Mouse (Mus musculus) ES-CJ7 (cell line): ENCODE data around the gene Pde11a.

Experiments
- DNase-seq: peaks from one replicate; pipeline ENCODE4 v3.0.0; 2011; ENCODE audit warnings: low read depth, low spot score

Gene Pde11a

DNA sequence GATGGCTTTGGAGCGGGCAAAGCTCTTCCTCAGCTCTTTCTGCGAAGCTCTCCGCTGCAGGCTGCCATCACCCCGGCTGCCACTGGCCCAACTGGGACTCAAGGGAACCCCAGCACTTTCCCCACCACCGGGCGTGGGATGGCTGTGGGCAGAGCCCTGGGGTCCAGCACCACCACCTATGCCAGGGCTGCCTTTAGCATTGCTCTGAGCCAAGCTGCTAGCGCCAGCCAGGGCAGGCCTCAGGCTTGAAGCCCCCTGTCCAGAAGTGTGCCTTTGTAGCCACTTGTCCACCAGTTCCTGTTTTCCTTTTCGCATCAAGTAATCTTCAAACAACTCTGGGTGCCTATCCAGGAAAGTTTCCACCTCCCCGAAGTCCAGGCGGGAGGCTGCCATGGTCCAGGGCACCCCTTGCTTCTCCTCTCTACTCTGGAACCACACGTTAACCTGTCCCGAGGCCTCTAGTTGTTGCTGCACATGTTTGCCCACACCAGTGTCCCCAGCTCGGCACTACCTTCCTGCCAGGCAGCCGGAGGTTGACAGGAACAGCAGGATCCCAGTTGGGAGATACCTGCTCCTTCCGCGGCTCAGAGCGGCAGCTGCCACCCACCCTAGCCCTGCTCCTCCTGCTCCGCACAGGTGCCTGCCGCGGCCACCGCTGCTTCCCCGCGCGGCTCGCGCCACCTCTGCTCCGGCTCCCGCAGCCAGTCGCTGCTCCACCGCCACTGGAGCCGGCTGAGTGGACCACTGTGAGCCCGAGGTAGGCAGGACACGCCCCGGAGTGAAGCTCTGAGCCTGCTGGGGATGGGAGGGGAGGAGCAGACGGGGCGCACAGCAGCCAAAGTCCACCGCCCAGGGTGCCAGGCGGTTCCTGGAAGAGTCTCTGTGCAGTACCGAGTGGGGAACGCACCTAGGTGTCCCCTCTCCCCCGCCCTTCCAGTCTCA, at the start of gene Pde11a:
Gene Pde11a, minus strand, starts transcription at position 560 of the 942 bp plus-strand sequence.
- peak; percentile 59 for DNase-seq

DNA sequence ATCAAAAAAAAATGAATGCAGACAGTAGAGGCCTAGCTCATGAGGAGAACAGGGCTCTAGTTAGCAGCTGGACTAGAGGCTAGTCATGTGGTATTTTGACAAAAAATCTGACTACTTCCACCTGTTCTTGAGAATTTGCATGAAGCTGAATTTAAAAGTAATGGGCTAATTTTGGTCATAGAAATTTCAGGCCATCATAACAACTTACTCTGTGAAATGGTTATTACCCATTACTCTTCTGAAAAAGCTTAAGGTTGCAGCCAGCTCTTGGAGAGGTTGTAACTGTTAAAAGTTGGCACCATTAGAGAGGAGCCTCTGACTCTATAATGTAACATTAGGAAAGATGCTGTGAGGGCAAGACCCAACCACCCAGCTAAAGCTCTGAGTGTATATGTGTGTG, 48.0 kb upstream of the Pde11a start:
- no peak for DNase-seq

GRCm38 (mm10) chr2:76378646-76379045, 40.1 kb upstream of the Pde11a start:
- DNase-seq = peak; percentile 23

- no peak for DNase-seq
Measured at GRCm38 (mm10) chr2:76374544-76375206, 36.1 kb upstream of the Pde11a start.

- DNase-seq = no peak
Measured at GRCm38 (mm10) chr2:76372244-76372643, 33.7 kb upstream of the Pde11a start.

- no peak for DNase-seq
Measured at GRCm38 (mm10) chr2:76370656-76370922, 32.0 kb upstream of the Pde11a start.

DNA sequence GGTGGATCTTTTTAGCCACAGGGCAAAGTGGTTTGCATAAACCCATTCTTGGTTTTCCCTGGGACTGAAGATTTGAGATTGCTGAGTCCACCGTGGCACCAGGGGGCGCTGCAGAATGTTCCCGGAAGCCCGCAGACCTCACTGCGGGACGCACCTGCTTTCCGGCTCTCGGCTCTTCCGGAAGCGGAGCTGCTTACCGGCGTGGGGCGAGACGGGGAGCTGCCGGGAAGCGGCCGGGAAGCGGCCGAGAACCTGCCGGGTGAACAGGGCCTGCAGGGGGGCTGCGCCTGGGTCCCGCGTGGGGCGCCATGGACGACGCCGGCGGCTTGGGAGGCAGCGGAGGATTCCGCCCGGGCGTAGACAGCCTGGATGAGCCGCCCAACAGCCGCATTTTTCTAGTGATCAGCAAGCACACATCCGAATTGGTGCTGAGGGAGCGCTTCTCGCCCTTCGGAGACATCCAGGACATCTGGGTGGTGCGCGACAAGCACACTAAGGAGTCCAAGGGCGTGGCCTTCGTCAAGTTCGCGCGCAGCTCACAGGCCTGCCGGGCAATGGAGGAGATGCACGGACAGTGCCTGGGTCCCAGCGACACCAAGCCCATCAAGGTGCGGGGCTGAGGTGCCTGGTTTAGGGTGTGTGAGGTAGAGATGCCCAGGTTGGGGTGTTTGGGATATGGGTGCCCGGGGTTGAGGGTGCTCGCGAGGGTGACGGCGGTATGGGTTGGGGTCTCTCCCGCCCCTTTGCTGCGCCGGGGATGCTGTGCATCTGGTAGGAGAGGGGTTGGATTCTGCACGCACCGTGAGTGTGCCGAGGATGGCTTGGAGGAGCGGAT, 31.5 kb upstream of the Pde11a start, which contains the start of gene Rbm45:
Gene Rbm45, plus strand, starts transcription at position 164 of the 835 bp plus-strand sequence.
- DNase-seq = peak; percentile 95

DNA sequence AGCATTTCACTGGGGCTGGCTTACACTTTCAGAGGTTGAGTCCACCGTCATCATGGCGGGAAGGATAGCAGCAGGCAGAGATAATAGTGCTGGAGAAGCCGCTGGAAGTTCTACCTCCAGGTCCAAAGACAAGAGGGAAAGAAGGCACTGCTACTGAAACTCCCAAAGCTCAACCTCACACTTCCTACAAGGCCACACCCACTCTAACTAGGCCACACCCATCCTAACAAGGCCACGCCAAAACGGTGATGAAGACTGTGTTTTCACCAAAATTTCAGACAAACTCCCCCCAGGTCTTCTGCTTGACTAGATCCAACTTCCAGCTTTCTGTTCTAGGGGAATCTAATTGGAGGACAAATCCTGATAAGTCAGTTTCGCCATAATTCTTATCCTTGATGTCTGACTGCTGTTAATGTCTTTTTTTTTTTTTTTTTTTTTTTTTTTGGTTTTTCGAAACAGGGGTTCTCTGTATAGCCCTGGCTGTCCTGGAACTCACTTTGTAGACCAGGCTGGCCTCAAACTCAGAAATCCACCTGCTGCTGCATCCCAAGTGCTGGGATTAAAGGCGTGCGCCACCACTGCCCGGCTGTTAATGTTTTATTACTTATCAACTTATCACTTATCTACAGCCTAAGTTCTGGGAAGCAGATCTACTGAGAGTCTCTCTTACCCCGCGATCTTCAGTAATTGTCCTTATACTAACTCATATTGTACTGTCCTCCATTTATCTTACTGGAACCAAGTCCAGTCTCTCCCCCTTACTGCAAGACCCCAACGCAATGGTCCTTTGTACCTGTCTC, 30.5 kb upstream of the Pde11a start:
- no peak for DNase-seq

DNA sequence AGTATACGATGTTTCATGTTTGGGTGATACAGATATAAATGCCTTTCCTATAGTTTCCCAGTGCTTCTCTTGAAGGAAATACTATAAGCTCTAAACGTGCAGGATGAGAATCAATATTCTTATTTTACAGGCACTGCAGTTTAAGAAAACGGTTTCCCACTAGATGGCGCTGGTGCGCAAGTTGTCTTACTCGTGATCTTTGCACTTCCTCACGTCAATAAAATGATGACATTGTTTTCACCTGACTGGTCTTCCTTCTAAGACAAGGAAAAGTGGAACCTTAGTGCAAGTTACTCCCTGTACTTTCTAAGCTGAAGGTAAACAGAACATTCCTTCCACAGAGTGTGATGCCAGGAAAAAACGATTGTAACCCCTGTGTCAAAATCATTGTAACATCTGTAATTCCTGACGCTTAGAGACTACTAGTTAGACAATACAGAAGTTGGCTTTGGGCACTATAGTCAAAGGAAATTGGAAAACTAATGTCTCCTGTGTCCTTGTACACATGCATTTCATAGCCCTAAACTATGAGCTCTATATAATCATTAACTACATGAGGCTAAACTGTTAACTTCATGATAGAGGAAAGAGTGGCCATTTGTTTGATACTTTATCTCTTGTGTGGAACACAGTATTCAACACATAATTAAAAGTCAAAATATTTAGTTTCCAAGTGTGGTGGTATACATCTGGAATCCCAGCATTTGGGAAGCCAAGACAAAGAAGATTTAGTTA, 28.8 kb upstream of the Pde11a start:
- DNase-seq = peak; percentile 83

- peak; percentile 28 for DNase-seq
Measured at GRCm38 (mm10) chr2:76365811-76366210, 27.2 kb upstream of the Pde11a start.

DNA sequence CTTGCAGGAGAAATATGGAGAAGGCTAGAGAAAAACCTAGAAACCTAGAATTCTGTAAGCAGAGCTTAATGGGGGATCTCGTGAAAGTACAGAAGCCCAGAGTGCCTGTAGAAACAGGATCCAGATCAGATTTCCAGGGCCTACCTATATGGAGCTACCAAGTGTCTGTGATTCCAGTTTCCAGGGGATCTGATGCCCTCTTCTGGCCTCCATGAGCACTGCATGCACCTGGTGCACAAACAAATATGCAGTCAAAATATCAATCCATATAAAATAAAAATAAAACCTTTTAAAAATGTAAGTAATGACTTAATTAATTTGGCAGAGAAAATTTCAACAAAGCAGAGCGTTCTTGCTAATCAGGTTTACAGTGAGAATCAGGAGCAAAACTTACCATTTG, 23.5 kb upstream of the Pde11a start:
- peak; percentile 64 for DNase-seq

DNA sequence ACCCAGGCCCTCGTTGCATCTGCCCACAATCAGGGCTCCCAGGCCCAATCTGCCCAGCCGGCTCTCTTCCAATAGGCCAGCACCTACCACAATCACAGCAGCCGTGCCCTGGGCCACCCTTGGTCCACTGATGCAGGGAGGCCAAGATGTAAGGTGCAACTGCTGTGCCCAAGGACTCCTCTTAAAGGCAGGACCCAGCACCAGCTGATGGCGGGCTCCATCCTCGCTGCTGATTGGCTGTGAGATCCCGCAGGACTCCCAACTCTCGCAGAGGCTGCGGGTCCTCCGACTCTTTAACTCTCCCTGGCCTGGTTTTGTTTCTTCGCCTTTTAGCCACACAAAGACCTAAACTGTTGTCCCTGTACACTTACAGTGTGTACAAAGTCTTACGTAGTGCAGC, 21.7 kb upstream of the Pde11a start, which contains the start of gene Cyct:
Gene Cyct, minus strand, starts transcription at position 225 of the 400 bp plus-strand sequence.
- DNase-seq = peak; percentile 59

GRCm38 (mm10) chr2:76347839-76348238, 9.3 kb upstream of the Pde11a start:
- no peak for DNase-seq

DNA sequence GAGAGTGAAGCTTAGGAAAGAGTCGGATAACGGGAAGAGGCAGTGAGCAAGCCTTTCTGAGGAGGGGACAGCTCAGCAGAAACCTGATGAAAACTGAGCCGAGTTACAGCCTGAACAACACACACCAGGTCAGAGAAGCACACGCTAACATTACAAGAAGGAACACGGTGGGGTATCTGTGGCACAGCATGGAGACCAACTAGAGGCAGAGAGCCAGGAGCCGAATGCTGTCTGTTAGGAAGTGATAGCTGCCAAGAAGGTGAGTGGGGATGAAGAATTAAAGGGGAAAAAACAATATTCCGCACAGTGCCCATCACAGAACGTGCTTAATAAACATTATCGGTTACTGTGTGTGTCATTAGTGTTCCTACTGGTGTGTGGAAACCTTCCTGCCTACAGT, 3.6 kb upstream of the Pde11a start:
- DNase-seq = no peak

DNA sequence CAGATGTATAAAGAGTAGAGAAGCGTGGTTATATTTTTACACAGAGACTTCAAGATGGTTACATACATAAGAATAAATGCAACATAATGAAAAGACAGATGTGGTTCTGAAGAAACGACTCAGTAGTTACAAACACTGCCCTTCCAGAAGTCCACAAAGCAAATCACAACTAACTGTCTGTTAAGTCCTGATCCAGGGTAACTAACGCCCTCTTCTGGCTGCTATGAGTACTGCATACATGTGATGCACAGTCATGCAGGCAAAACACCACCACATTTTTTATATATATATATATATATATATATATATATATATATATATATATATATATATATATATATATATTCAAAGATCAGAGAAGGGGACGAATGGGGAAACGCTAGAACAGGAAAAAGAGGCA, 4.0 kb downstream of the Pde11a start:
- DNase-seq = peak; percentile 40

- DNase-seq = no peak
Measured at GRCm38 (mm10) chr2:76332161-76332805, 6.3 kb downstream of the Pde11a start.

GRCm38 (mm10) chr2:76330081-76330480, 8.5 kb downstream of the Pde11a start:
- no peak for DNase-seq

- no peak for DNase-seq
Measured at GRCm38 (mm10) chr2:76326161-76326560, 12.4 kb downstream of the Pde11a start.

GRCm38 (mm10) chr2:76324463-76324862, 14.1 kb downstream of the Pde11a start:
- no peak for DNase-seq
